Mouse (Mus musculus) spleen, adult 2 months (tissue): ENCODE data around the gene Aox3. TPM values are rescaled to one million over a fixed set of nuclear protein-coding genes. Genes with fewer than 3 reads are reported as not detected.

Experiments
- DNase-seq, 2 experiments: peaks; one replicate each; pipeline versions ENCODE4 v3.0.0 to v3.0.0-alpha.2; 2012 to 2021; ENCODE audit warnings: low spot score in 2 of 2, low read depth in 1 of 2
- H3K27ac ChIP-seq: fragments of 200-500 bp; 2 replicates; pipeline ENCODE4 v1.5.1; 2012; ENCODE audit warnings: low read length, inconsistent platforms; ENCODE audit not compliant: insufficient read depth
- H3K27me3 ChIP-seq: fragments of 200-500 bp; 2 replicates; pipeline ENCODE4 v1.6.1; 2012; ENCODE audit warnings: mild to moderate bottlenecking, moderate library complexity, low read length, inconsistent platforms; ENCODE audit not compliant: control insufficient read depth, insufficient read depth
- H3K36me3 ChIP-seq: fragments of 200-500 bp; 2 replicates; pipeline ENCODE4 v1.6.1; 2012; ENCODE audit warnings: mild to moderate bottlenecking, low read length, inconsistent platforms; ENCODE audit not compliant: control insufficient read depth, insufficient read depth
- H3K4me1 ChIP-seq: fragments of 200-500 bp; 2 replicates; pipeline ENCODE4 v1.6.1; 2011; ENCODE audit warnings: inconsistent platforms; ENCODE audit not compliant: control insufficient read depth, insufficient read depth, insufficient read length
- H3K4me3 ChIP-seq: fragments of 200-500 bp; 2 replicates; pipeline ENCODE4 v1.5.1; 2011; ENCODE audit warnings: mild to moderate bottlenecking, inconsistent platforms; ENCODE audit not compliant: insufficient read depth, insufficient read length; ENCODE audit errors: extremely low read depth
- CTCF ChIP-seq: fragments of 200-500 bp; IDR thresholded peaks from 2 replicates; pipeline ENCODE4 v1.5.1; 2011; ENCODE audit warnings: mild to moderate bottlenecking, inconsistent platforms; ENCODE audit not compliant: insufficient read depth, insufficient read length, insufficient replicate concordance; ENCODE audit errors: extremely low read depth
- POLR2A ChIP-seq: fragments of 200-500 bp; IDR thresholded peaks from 2 replicates; pipeline ENCODE4 v1.6.1; 2011; ENCODE audit warnings: low read depth, low read length, inconsistent platforms
- WGBS: fragments of 180-500 bp; shearing (Covaris S2); methylation state at CpG from one replicate; pipeline ENCODE4 v1.1.7; 2018; 5-methylcytosine and 5-hydroxymethylcytosine counted together
- polyA plus RNA-seq: library from polyadenylated mRNA; depleted of rRNA; stranded (reverse); fragments of >200 nt; gene quantifications from 2 replicates; pipeline ENCODE4 v1.2.3, GENCODE M21; 2012

The Aox3 gene
- polyA plus RNA-seq, 1 experiment = 0.41 TPM

GRCm38 (mm10) chr1:58114021-58114560 is 1.2 kb downstream of the Aox3 start:
- Histone ChIP-seq H3K4me1 (no peaks in the 10 kb centered on the region), H3K27me3 (no peaks in the 10 kb centered on the region), H3K36me3 (no peaks in the 10 kb centered on the region), H3K4me3 (no peak overlapping the region), H3K27ac (no peak overlapping the region)
- no peak for DNase-seq
- TF ChIP-seq CTCF (no peak), POLR2A (no peak)
- WGBS = 79% methylated on average over 6 of the region's 6 CpGs

GRCm38 (mm10) chr1:58114666-58115375 is 1.9 kb downstream of the Aox3 start:
- DNase-seq = no peak
- no peaks in the 10 kb centered on the region for H3K36me3 ChIP-seq
- no peaks in the 10 kb centered on the region for H3K27me3 ChIP-seq
- no peak overlapping the region for H3K27ac ChIP-seq
- no peaks in the 10 kb centered on the region for H3K4me1 ChIP-seq
- no peak overlapping the region for H3K4me3 ChIP-seq
- 63% methylated on average over 12 of the region's 12 CpGs for WGBS
- TF ChIP-seq POLR2A (no peak), CTCF (no peak)

GRCm38 (mm10) chr1:58118231-58118630 is 5.3 kb downstream of the Aox3 start:
- Histone ChIP-seq H3K36me3 (no peaks in the 10 kb centered on the region), H3K4me1 (no peaks in the 10 kb centered on the region), H3K27ac (no peak overlapping the region), H3K4me3 (no peak overlapping the region), H3K27me3 (no peaks in the 10 kb centered on the region)
- WGBS = 80% methylated on average over 3 of the region's 3 CpGs
- no peak for DNase-seq
- TF ChIP-seq CTCF (no peak), POLR2A (no peak)

- no peak overlapping the region for H3K27ac ChIP-seq
- H3K27me3 ChIP-seq = no peaks in the 10 kb centered on the region
- DNase-seq = no peak
- H3K4me1 ChIP-seq = no peaks in the 10 kb centered on the region
- TF ChIP-seq POLR2A = no peak
- TF ChIP-seq CTCF = no peak
- H3K4me3 ChIP-seq = no peak overlapping the region
- 87% methylated on average over 8 of the region's 8 CpGs for WGBS
- no peaks in the 10 kb centered on the region for H3K36me3 ChIP-seq
Observed at GRCm38 (mm10) chr1:58124901-58125300, 12.0 kb downstream of the Aox3 start.

- Histone ChIP-seq H3K4me1 (no peaks in the 10 kb centered on the region), H3K27me3 (no peaks in the 10 kb centered on the region), H3K36me3 (no peaks in the 10 kb centered on the region), H3K4me3 (no peak overlapping the region), H3K27ac (no peak overlapping the region)
- TF ChIP-seq CTCF = no peak
- TF ChIP-seq POLR2A = no peak
- DNase-seq = no peak
Observed at GRCm38 (mm10) chr1:58137891-58138290, 25.0 kb downstream of the Aox3 start.

GRCm38 (mm10) chr1:58138986-58139385 is 26.1 kb downstream of the Aox3 start:
- H3K4me1 ChIP-seq = no peaks in the 10 kb centered on the region
- no peak overlapping the region for H3K4me3 ChIP-seq
- no peak for TF ChIP-seq POLR2A
- no peak for TF ChIP-seq CTCF
- H3K36me3 ChIP-seq = no peaks in the 10 kb centered on the region
- no peak overlapping the region for H3K27ac ChIP-seq
- H3K27me3 ChIP-seq = no peaks in the 10 kb centered on the region
- DNase-seq = no peak
- WGBS = 90% methylated on average over 9 of the region's 9 CpGs

- WGBS = 87% methylated on average over 5 of the region's 5 CpGs
- Histone ChIP-seq H3K4me3 (no peak overlapping the region), H3K27ac (no peak overlapping the region), H3K27me3 (no peaks in the 10 kb centered on the region), H3K4me1 (no peaks in the 10 kb centered on the region), H3K36me3 (no peaks in the 10 kb centered on the region)
- no peak for TF ChIP-seq CTCF
- TF ChIP-seq POLR2A = no peak
- no peak for DNase-seq
Observed at GRCm38 (mm10) chr1:58140607-58141006, 27.7 kb downstream of the Aox3 start.
